ENCODE assay signal across 8 mouse cellular contexts in genomic region chr9:98296383-98297201, GRCm38 (mm10). TPM values are rescaled to one million over a fixed set of nuclear protein-coding genes. Genes with fewer than 3 reads are reported as not detected.
DNase-seq lines count a peak whose midpoint lies in the region; ATAC-seq lines count a peak whose summit lies in the region.

No protein-coding gene starts in this region.

- peak; percentile 89 for ATAC-seq in heart, embryonic 13.5 days (ENCODE audit: extremely low read depth, insufficient number of reproducible peaks, low FRiP score, low TSS enrichment)
- peak; percentile 69 for ATAC-seq in liver, embryonic 12.5 days
- peak; percentile 79 for ATAC-seq in stomach, embryonic 15.5 days (ENCODE audit: insufficient read depth, low FRiP score, low read depth)

- peaks cover 3% of the 10 kb centered on the region; the same call in 1 of the 2 replicates for H3K4me1 ChIP-seq in brown adipose tissue, adult 24 weeks (ENCODE audit: control insufficient read depth, insufficient read depth, insufficient read length, low read length)
- H3K4me1 ChIP-seq in heart, embryonic 13.5 days, result peaks cover 13% of the 10 kb centered on the region
- peaks cover 44% of the 10 kb centered on the region for H3K4me1 ChIP-seq in liver, embryonic 12.5 days
- peaks cover 5% of the 10 kb centered on the region; the same call in 1 of the 2 replicates for H3K4me1 ChIP-seq in stomach, embryonic 15.5 days

- H3K9me3 ChIP-seq in heart, embryonic 13.5 days, result no peaks in the 10 kb centered on the region
- no peaks in the 10 kb centered on the region for H3K9me3 ChIP-seq in liver, embryonic 12.5 days (replicated peaks)
- H3K9me3 ChIP-seq in stomach, embryonic 15.5 days, result no peaks in the 10 kb centered on the region

- peak; percentile 94 for DNase-seq in CD4-positive helper T cell, adult 2 months (ENCODE audit: low read depth, low spot score)
- peak; percentile 58 for DNase-seq in fat pad, adult 2 months (ENCODE audit: extremely low read depth, low read depth, low spot score)
- DNase-seq in kidney, postnatal 10 days, result peak; percentile 95
- peak; percentile 85 to 89 for DNase-seq in natural killer cell, adult 2 months (ENCODE audit: low spot score in 2 of 2)

- WGBS in heart, embryonic 13.5 days, result under 1% methylated on average over 56 of the region's 56 CpGs
- 1% methylated on average over 56 of the region's 56 CpGs for WGBS in liver, embryonic 12.5 days (ENCODE audit: insufficient replicate concordance)
- under 1% methylated on average over 56 of the region's 56 CpGs for WGBS in stomach, embryonic 15.5 days

- no peaks in the 10 kb centered on the region for H3K36me3 ChIP-seq in heart, embryonic 13.5 days
- H3K36me3 ChIP-seq in liver, embryonic 12.5 days, result peaks cover 15% of the 10 kb centered on the region
- H3K36me3 ChIP-seq in stomach, embryonic 15.5 days, result no peaks in the 10 kb centered on the region

- H3K4me2 ChIP-seq in heart, embryonic 13.5 days, result peak overlapping the region; percentile 91
- peak overlapping the region; percentile 80 for H3K4me2 ChIP-seq in liver, embryonic 12.5 days
- H3K4me2 ChIP-seq in stomach, embryonic 15.5 days, result peak overlapping the region; percentile 83

- H3K27me3 ChIP-seq in heart, embryonic 13.5 days (replicated peaks), result no peaks in the 10 kb centered on the region; the same call in 1 of the 2 replicates
- peaks cover 15% of the 10 kb centered on the region; the same call in 1 of the 2 replicates for H3K27me3 ChIP-seq in liver, embryonic 12.5 days (replicated peaks)
- no peaks in the 10 kb centered on the region for H3K27me3 ChIP-seq in stomach, embryonic 15.5 days (replicated peaks)

- H3K27ac ChIP-seq in brown adipose tissue, adult 24 weeks (replicated peaks; ENCODE audit: low read depth, low read length), result peak overlapping the region; percentile 98
- peak overlapping the region; percentile 69 for H3K27ac ChIP-seq in heart, embryonic 13.5 days (replicated peaks)
- peak overlapping the region; percentile 95 for H3K27ac ChIP-seq in liver, embryonic 12.5 days
- H3K27ac ChIP-seq in stomach, embryonic 15.5 days, result peak overlapping the region; percentile 91

- H3K9ac ChIP-seq in heart, embryonic 13.5 days, result peak overlapping the region; percentile 82
- peak overlapping the region; percentile 86 for H3K9ac ChIP-seq in liver, embryonic 12.5 days
- peak overlapping the region; percentile 37; the same call in 1 of the 2 replicates for H3K9ac ChIP-seq in stomach, embryonic 15.5 days

- peak overlapping the region; percentile 99 for H3K4me3 ChIP-seq in brown adipose tissue, adult 24 weeks (ENCODE audit: insufficient read depth, low read depth, low read length)
- H3K4me3 ChIP-seq in heart, embryonic 13.5 days, result peak overlapping the region; percentile 60
- peak overlapping the region; percentile 75 for H3K4me3 ChIP-seq in liver, embryonic 12.5 days
- H3K4me3 ChIP-seq in stomach, embryonic 15.5 days (replicated peaks), result peak overlapping the region; percentile 64

RNA-seq across cellular contexts. Expression of gene Nmnat3, which starts 9.4 kb away (rescaled TPM):
- 13.2 and 13.9 TPM in 2 replicates for polyA plus RNA-seq in brown adipose tissue, adult 24 weeks (2012; ENCODE audit: insufficient read depth, insufficient read length, missing spikeins)
- polyA plus RNA-seq in heart, embryonic 13.5 days (2015; fragmentation: Nextera tagmentation; extraction: Ambion mirVana), result 8.7 and 9.4 TPM in 2 replicates
- polyA plus RNA-seq in liver, embryonic 12.5 days (2016; fragmentation: Nextera tagmentation; extraction: Ambion mirVana), result 35.2 and 35.3 TPM in 2 replicates
- 11.9 and 12.2 TPM in 2 replicates for polyA plus RNA-seq in stomach, embryonic 15.5 days (2015; fragmentation: Nextera tagmentation; extraction: Ambion mirVana)

Comparison
In these comparisons a context has a peak if more than half of its experiments do, and no peak if none do; other contexts are left out.
1. Peak in every context shown above with its lines: DNase-seq, ATAC-seq, H3K4me3 ChIP-seq and H3K27ac ChIP-seq.